Mouse (Mus musculus) stomach, postnatal 0 days (tissue): ENCODE measurements around the gene Gm21861.
"Not testable (repeated sequence)": the region's sequence is repeated elsewhere in the genome, so short reads cannot be mapped to it uniquely, and the experiment has no call there.

Experiments
- CTCF ChIP-seq: IDR thresholded peaks from 2 replicates; pipeline ENCODE4 v1.5.1; 2016; ENCODE audit warnings: antibody characterized with exemption, low read depth, mild to moderate bottlenecking, moderate library complexity
- EP300 ChIP-seq: optimal IDR thresholded peaks from 2 replicates; pipeline ENCODE3; 2016; ENCODE audit warnings: antibody characterized with exemption

DNA sequence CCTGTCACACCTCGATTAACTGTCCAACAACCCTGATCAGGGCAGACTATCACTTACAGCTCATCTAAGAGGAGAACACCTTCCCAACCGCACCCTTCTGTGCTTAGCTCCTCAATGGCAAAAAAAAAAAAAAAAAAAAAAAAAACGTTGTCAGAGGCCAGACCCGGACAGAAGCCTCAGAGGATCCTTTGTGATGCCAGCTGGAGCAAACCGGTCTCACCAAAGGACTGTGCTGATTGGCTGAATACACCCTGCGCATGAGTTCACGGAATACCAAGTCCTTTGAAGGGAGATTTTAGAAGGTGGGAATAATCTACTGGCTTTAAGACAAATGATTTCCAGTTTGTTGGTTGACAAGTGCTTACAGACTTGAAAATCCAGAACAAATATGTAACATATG, at the start of gene Gm21861:
- not testable (repeated sequence) for TF ChIP-seq CTCF, EP300
